Mouse (Mus musculus): Measurements from ENCODE around the gene Stxbp3.

- TF ChIP-seq CTCF (conservative IDR thresholded peaks at IDR 0.05; ENCODE audit: low read length) (no peak), POU5F1 (IDR thresholded peaks at IDR 0.05; ENCODE audit: borderline replicate concordance, low read length) (no peak)
Measured at GRCm38 (mm10) chr3:108765476-108765875, 74.8 kb downstream of the Stxbp3 start.
